Mouse (Mus musculus): Measurements from ENCODE around the gene Lin7a. TPM values are rescaled to one million over a fixed set of nuclear protein-coding genes. Genes with fewer than 3 reads are reported as not detected.

The Lin7a gene
- polyA plus RNA-seq, 1 experiment from 2014 or later, result 1.4 TPM

- WGBS (ENCODE audit: insufficient replicate concordance), result 83% methylated on average over 4 of the region's 4 CpGs
- Histone ChIP-seq H3K27me3 (ENCODE audit: insufficient read depth, low read length) (no peaks in the 10 kb centered on the region), H3K27ac (ENCODE audit: low read depth) (no peak overlapping the region), H3K4me2 (ENCODE audit: low read depth, low read length) (no peak overlapping the region), H3K9me3 (ENCODE audit: low read length) (no peaks in the 10 kb centered on the region), H3K9ac (replicated peaks) (no peak overlapping the region), H3K4me1 (ENCODE audit: insufficient read depth) (no peaks in the 10 kb centered on the region), H3K4me3 (ENCODE audit: low read depth, low read length) (no peak overlapping the region), H3K36me3 (replicated peaks; ENCODE audit: insufficient read depth, low read length) (no peaks in the 10 kb centered on the region)
- TF ChIP-seq EP300 (IDR thresholded peaks at IDR 0.05; ENCODE audit: low read depth), result no peak
- no peak for TF ChIP-seq CTCF (IDR thresholded peaks at IDR 0.05; ENCODE audit: low read depth)
- no peak for DNase-seq
- no peak for ATAC-seq
Measured at GRCm38 (mm10) chr10:107225331-107225835, 46.1 kb upstream of the Lin7a start.

GRCm38 (mm10) chr10:107225871-107226270, 45.6 kb upstream of the Lin7a start:
- Histone ChIP-seq H3K27ac (ENCODE audit: low read depth) (no peak overlapping the region), H3K4me2 (ENCODE audit: low read depth, low read length) (no peak overlapping the region), H3K36me3 (replicated peaks; ENCODE audit: insufficient read depth, low read length) (no peaks in the 10 kb centered on the region), H3K4me1 (ENCODE audit: insufficient read depth) (no peaks in the 10 kb centered on the region), H3K27me3 (ENCODE audit: insufficient read depth, low read length) (no peaks in the 10 kb centered on the region), H3K9ac (replicated peaks) (no peak overlapping the region), H3K4me3 (ENCODE audit: low read depth, low read length) (no peak overlapping the region), H3K9me3 (ENCODE audit: low read length) (no peaks in the 10 kb centered on the region)
- DNase-seq (no peak), ATAC-seq (no peak)
- WGBS (ENCODE audit: insufficient replicate concordance), result 79% methylated on average over 4 of the region's 4 CpGs
- TF ChIP-seq EP300 (IDR thresholded peaks at IDR 0.05; ENCODE audit: low read depth) (no peak), CTCF (IDR thresholded peaks at IDR 0.05; ENCODE audit: low read depth) (no peak)

GRCm38 (mm10) chr10:107227901-107228300, 43.6 kb upstream of the Lin7a start:
- Histone ChIP-seq H3K27ac (ENCODE audit: low read depth) (no peak overlapping the region), H3K9me3 (ENCODE audit: low read length) (no peaks in the 10 kb centered on the region), H3K36me3 (replicated peaks; ENCODE audit: insufficient read depth, low read length) (no peaks in the 10 kb centered on the region), H3K9ac (replicated peaks) (no peak overlapping the region), H3K4me2 (ENCODE audit: low read depth, low read length) (no peak overlapping the region), H3K27me3 (ENCODE audit: insufficient read depth, low read length) (no peaks in the 10 kb centered on the region), H3K4me1 (ENCODE audit: insufficient read depth) (no peaks in the 10 kb centered on the region), H3K4me3 (ENCODE audit: low read depth, low read length) (no peak overlapping the region)
- 92% methylated on average over 1 of the region's 1 CpGs for WGBS (ENCODE audit: insufficient replicate concordance)
- no peak for TF ChIP-seq CTCF (IDR thresholded peaks at IDR 0.05; ENCODE audit: low read depth)
- no peak for TF ChIP-seq EP300 (IDR thresholded peaks at IDR 0.05; ENCODE audit: low read depth)
- ATAC-seq (no peak), DNase-seq (no peak)

GRCm38 (mm10) chr10:107228776-107229175, 42.7 kb upstream of the Lin7a start:
- no peak overlapping the region for H3K4me3 ChIP-seq (ENCODE audit: low read depth, low read length)
- H3K4me2 ChIP-seq (ENCODE audit: low read depth, low read length), result no peak overlapping the region
- no peaks in the 10 kb centered on the region for H3K27me3 ChIP-seq (ENCODE audit: insufficient read depth, low read length)
- no peak overlapping the region for H3K9ac ChIP-seq (replicated peaks)
- DNase-seq (no peak), ATAC-seq (no peak)
- no peak for TF ChIP-seq CTCF (IDR thresholded peaks at IDR 0.05; ENCODE audit: low read depth)
- TF ChIP-seq EP300 (IDR thresholded peaks at IDR 0.05; ENCODE audit: low read depth), result no peak
- H3K27ac ChIP-seq (ENCODE audit: low read depth), result no peak overlapping the region
- H3K9me3 ChIP-seq (ENCODE audit: low read length), result no peaks in the 10 kb centered on the region
- no peaks in the 10 kb centered on the region for H3K36me3 ChIP-seq (replicated peaks; ENCODE audit: insufficient read depth, low read length)
- H3K4me1 ChIP-seq (ENCODE audit: insufficient read depth), result no peaks in the 10 kb centered on the region
- WGBS (ENCODE audit: insufficient replicate concordance), result 67% methylated on average over 5 of the region's 5 CpGs

- no peaks in the 10 kb centered on the region for H3K9me3 ChIP-seq (ENCODE audit: low read length)
- ATAC-seq, result no peak
- H3K4me2 ChIP-seq (ENCODE audit: low read depth, low read length), result no peak overlapping the region
- no peak for DNase-seq
- H3K4me1 ChIP-seq (ENCODE audit: insufficient read depth), result no peaks in the 10 kb centered on the region
- H3K27me3 ChIP-seq (ENCODE audit: insufficient read depth, low read length), result no peaks in the 10 kb centered on the region
- WGBS (ENCODE audit: insufficient replicate concordance), result 77% methylated on average over 3 of the region's 3 CpGs
- no peaks in the 10 kb centered on the region for H3K36me3 ChIP-seq (replicated peaks; ENCODE audit: insufficient read depth, low read length)
- no peak overlapping the region for H3K9ac ChIP-seq (replicated peaks)
- H3K4me3 ChIP-seq (ENCODE audit: low read depth, low read length), result no peak overlapping the region
- no peak overlapping the region for H3K27ac ChIP-seq (ENCODE audit: low read depth)
- TF ChIP-seq CTCF (IDR thresholded peaks at IDR 0.05; ENCODE audit: low read depth), result no peak
- TF ChIP-seq EP300 (IDR thresholded peaks at IDR 0.05; ENCODE audit: low read depth), result no peak
Measured at GRCm38 (mm10) chr10:107229416-107229815, 42.1 kb upstream of the Lin7a start.

- DNase-seq (no peak), ATAC-seq (no peak)
- H3K4me3 ChIP-seq (ENCODE audit: low read depth, low read length), result no peak overlapping the region
- no peaks in the 10 kb centered on the region for H3K9me3 ChIP-seq (ENCODE audit: low read length)
- no peaks in the 10 kb centered on the region for H3K36me3 ChIP-seq (replicated peaks; ENCODE audit: insufficient read depth, low read length)
- 66% methylated on average over 8 of the region's 8 CpGs for WGBS (ENCODE audit: insufficient replicate concordance)
- no peak overlapping the region for H3K9ac ChIP-seq (replicated peaks)
- TF ChIP-seq EP300 (IDR thresholded peaks at IDR 0.05; ENCODE audit: low read depth), result no peak
- TF ChIP-seq CTCF (IDR thresholded peaks at IDR 0.05; ENCODE audit: low read depth), result no peak
- no peak overlapping the region for H3K4me2 ChIP-seq (ENCODE audit: low read depth, low read length)
- no peaks in the 10 kb centered on the region for H3K27me3 ChIP-seq (ENCODE audit: insufficient read depth, low read length)
- H3K4me1 ChIP-seq (ENCODE audit: insufficient read depth), result no peaks in the 10 kb centered on the region
- H3K27ac ChIP-seq (ENCODE audit: low read depth), result no peak overlapping the region
Measured at GRCm38 (mm10) chr10:107230081-107230850, 41.2 kb upstream of the Lin7a start.

Data from liver, postnatal 0 days (tissue).